Mouse (Mus musculus) kidney, adult 8-10 months (tissue): Measurements from ENCODE around the gene Casp2.

ENCODE experiments used
- DNase-seq, 2 experiments: peaks; one replicate each; pipeline ENCODE4 v3.0.0; 2022

Gene Casp2

DNA sequence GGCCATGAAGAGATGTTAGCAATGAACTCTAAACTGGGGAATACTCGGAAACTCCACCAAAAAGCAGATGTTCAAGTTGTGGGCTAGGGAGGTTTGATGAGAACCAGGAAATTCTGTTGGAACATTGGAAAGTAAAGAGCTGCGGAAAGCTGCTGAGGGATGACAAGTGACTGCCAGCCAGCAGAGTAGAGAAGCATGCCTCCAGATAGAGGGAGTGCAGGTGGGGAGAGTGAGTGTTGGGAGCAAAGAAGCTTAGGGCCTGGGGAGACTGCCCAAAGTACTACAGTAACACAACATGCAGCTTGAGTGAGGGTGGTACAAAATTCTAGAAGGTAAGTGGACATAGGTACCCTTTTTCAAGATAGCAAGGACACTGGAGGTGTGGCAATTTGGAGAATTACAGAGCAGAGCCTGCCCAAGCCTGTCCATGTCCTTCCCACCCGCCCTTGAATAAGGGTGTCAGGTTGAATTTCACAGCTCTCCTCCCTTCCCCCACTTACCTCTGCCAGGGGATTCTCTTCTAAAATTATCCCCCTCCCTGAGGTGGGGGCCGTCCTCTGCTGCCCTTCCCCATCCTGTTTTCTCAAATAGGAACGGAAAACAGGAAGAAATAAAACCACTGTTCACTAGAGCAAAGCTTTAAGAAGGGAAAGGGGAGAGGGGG, 18.2 kb downstream of the Casp2 start:
- no peak for DNase-seq

DNA sequence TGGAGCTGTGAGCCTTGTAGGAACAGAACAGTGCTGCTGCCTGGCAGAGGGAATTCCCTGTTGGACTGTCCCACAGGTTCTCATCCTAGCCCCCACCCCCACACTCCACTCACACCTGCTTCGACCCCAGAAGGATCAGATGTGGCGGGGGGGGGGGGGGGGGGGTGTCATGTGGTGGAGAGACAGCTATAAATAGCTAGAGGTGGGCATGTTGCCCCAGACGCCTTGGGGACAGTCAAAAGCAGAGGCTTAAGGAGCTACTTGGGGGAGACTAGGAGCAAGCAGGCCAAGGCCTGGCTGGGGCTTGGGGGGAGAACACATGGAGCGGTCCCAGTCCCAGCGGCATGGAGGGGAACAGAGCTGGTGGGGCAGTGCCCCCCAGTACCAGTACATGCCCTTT, 21.7 kb downstream of the Casp2 start, which contains the start of gene Clcn1:
Gene Clcn1 (plus strand): TSS at position 238 of the 400 bp plus-strand sequence.
- no peak for DNase-seq

DNA sequence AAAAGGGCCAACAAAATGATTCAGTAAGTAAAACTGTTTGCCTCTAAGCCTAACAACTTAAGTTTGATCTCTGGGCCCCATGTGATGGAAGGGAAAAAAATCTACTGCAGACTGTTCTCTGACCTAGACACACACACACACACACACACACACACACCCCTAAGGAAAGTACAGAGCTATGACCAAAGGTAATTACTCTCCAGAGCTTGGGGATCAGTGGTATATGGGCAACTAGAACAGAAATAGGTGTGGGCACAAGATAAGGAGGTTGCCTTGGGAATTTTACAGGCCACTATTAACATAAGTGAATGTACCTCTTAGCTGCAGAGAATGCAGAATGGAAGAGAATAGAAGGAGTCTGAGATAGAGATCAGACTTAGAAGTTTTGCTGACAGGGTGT, 22.8 kb downstream of the Casp2 start:
- DNase-seq = no peak

DNA sequence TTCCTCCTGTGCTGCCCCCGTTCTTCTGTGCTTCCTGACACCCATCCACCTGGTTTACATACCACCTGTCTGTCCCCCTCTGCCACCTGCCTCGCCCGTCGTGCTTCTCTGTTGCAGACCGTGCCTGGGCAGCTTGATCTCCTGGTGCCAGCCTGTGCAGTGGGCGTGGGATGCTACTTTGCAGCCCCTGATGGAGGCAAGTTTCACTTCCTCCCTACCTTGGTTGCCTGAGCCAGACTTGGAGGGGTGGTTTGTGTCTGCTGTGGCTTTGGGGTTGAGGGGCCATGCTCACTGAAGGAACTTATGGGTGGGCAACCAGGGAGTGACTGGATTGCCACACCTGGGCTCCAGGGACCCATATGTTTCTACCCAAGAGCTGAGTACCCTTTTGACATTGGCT, 28.5 kb downstream of the Casp2 start:
- DNase-seq = no peak

DNA sequence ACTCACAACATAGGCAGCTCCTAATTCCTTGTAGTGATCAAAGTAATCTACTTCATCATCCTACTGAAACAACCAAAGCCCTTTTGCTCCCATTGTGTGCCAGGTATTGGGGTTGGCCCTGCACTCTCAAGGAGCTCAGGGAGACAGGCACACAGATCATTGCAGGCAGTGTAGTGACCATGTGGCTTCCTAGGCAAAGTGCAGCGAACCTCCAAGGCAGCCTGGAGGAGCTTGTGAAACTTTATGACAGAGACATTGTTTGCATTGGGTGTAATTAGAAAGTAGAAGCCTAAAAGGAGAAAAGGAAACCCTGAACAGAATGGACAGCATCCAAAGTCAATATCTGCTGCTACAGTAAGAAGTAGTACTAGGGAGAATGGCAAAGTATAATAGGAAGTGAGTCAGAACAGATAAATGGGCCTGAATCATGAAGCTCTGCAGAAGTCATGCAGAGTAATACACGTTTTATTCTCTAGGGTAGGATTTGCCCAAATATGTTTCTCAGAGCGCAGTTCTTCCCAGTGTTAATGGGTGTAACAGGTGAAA, 30.8 kb downstream of the Casp2 start:
- DNase-seq = no peak

DNA sequence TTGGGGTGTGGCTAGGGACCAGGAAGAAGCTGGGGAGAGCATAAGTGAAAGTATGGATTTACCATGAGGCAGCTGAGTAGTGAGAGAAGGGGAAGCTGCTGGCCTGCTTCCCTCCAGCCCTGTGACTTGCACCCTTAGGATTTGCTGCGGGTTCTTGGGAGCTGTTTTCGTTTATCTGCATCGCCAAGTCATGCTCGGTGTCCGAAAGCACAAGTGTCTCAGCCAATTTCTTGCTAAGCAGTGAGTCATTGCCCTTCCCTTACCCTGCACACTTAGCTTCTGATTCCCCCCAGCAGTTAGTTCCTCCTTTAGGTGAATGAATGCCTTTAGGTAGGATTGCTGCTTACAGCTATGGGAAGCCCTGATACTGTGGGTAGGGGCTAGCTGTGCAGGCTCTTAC, 34.6 kb downstream of the Casp2 start:
- DNase-seq = no peak

DNA sequence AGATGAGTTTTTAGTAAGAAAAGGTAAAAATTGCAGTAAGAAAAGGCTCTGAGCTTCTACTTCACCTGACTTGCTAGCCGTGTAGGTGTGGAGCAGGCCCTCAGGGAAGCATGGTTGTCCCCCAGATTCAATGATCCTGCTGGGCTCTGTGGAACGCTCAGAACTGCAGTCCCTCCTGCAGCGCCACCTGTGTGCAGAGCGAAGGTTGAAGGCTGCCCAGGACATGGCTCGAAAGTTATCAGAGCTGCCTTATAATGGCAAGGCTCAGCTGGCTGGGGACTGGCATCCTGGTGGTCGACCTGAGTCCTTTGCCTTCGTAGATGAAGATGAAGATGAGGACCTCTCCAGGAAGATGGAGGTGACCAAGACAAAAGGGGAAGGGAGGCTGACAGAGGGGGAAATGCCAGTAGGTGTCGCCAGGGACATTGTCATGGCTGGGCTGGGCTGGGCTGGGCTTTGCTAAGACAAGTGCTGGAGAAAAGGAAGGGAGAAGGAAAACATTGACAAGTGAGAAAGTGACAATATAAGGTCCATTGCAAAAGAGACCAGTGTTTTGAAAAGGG, 45.1 kb downstream of the Casp2 start:
- no peak for DNase-seq

DNA sequence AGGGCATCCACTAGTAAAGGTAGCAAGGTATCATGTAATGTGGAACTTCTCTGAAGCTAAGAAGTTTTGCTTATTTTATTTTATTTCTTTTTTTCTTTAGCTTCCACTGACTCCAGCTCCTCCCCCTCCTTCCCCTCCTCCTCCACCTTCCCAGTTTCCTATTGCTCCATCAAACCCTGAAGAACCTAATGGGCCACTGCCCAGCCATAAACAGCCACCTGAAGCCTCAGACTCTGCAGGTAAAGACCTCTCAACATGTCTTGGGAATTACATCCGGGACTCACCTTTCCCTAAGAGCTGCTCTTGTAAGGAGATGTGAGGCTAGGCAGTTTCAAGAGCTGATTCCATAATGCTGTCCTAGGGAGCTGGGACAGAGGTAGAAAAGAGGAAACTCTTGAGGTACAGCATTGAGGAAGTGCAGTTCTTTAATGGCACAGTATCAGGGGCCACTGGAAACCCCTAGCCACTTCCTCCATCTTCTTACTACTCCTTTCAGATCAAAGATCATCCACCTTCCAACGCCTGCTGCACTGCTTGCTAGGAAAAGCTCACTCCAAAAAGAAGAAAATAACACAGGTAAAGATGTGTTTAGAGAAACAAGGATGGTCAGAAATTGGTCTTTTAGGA, 45.8 kb downstream of the Casp2 start:
- DNase-seq = no peak

DNA sequence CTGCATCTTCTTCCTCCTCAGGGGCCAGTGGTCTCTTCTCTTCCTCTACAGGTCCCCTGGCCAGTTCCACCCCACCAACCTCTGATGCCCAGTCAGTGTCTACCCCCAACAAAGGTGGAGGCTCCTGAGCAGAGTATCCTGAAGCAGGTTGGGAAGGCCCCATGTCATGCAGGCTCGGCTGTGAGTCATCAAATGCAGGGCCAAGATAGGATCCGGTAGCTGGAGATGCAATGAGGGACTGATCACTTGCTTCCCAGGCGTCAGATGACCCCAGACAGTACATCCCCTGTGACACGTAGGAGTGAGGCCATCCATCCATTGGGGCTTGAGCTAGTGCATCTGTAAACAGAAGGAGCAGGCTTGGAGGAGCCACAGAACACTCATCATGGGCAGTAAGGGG, 53.5 kb downstream of the Casp2 start:
- no peak for DNase-seq

DNA sequence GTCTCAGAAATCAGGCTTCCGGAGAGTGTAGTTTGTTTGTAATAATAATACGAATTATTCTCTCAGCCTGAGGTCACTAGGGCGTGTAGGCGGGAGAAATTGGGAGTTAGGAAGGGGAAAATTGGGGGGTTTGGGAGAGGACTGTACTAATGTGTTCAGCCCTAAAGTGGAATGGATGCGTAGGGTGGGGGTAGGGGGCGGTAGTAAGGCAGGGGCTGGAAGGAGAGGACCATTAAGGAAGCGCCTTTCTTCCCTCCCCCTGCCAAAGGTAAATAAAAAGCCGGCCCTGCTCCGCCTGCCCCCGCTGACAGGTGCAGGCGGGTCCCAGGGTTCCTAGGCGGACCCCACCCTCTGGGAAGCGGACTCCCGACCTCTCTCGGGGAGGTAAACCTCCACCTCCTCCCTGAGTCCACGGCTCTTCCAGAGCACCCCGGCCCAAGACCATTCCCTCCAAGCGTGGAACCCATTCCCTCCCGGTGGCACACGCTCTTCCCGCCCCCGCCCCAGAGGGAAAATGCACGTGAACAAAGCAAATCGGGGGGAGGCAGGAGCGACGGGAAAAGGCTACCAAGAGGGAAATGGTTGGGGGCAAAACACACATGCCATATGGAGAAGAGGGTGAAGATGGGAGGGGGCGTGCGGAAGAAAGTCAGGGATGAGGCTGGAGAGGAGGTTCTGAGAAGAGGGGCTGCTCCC, 58.7 kb downstream of the Casp2 start:
- DNase-seq = no peak

DNA sequence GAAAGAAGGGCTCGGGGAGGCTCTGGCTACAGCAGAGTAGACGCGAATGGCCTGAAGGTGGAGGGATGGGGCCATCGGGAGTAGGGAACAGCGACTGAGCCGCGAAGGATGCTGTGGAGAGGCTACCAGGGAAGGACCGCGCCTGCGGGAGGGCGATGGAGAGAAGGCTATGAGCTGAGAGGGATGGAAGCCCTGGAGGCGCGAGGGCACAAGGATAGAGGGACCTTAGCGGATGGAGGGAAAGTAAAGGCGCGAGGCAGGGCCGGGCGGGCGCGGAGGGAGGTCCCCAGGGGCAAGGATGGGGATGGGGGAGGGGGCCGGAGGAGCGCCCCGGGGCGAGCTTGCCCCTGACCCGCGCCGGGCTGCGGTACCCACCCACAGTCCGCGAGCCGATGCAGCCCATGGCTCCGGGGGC, 59.3 kb downstream of the Casp2 start:
- no peak for DNase-seq

DNA sequence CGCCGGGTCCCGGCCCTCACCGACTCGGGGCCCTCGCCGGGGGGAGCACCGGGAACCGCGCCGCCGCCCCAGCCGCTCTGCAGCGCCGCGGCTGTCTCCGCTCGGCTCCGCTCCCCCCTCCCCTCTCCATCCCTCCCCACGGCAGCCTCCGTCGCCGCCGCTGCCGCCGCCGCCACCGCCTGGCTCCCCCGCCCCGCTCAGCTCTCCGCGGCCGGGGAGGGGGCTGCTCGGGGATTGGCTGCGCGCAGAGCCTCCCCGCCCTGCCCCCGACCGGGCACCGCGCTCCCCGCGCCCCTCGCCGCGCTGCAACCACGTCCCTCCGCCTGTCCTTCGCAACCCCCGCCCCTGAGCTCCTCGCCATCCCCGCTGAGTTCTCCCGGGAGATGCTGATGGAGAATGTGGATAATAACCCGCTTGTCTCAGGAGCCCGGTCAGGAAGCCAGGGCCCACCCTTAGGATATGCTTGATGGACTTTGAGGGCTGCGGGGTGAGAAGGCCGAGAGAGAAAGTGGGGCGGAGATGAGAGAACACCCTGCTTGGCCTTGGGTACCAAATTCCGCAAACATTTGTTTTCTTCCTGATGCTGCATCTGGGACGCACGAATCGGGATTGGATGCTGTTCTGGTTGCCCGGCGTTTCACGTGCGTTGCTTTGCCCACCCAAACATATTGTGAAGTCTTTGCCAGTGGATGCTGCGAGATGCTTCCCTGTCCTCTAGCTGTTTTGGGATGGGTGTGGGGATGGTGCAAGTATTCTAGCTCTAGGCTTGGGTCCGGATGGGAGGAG, 59.9 kb downstream of the Casp2 start, which contains the start of gene Fam131b:
Gene Fam131b (minus strand): TSS at position 162 of the 786 bp plus-strand sequence.
- no peak for DNase-seq

DNA sequence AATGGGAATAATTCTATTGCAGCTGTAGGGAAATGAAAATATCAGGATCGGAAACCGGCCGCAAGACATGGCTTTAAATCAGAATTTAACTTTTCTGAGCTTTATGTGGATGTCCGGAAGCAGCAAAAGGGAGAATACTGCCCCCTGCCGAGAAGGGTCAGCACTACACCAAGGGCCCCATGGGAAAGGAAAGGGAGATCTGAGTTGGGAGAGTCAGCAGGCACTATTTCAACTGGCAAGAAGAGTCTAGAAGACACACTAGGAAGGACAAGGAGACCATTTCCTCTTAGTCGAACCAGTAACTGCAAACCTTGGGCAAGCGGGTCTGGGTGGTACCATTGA, 60.5 kb downstream of the Casp2 start:
- DNase-seq = peak; percentile 46 to 76

DNA sequence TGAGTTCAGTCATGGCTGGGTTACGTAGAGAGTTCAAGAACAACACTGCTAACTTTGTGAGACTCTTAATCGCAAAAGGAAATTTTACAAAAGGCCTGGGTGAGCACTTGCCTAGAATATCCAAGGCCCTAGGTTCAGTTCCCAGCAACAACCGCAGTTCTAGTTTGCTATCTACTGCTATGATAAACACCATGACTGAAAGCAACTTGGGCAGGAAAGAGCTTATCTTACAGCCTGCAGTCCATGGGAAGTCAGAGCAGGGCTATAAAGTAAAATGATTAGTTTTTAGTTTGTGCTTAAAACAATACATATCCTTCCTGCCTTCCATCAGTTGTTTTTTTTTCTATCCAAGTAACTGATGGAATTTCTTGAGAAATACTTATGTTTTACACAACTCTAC, 61.7 kb downstream of the Casp2 start:
- no peak for DNase-seq

DNA sequence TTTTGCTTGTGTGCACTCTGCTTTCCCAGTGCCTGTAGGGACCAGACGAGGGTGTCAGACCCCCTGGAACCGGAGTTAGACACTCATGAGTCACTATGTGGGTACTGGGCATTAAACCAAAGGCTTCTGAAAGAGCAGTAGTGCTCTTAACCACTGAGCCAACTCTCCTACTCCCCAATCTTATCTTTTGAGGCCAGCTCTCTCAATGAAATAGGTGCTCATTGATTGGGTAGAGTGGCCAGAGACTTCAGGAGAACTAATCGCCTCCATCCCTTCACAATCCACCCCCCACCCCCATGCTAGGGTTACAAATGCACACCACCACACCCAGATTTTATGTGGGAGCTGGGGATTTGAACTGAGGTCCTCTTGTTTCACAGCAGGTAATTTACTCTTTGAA, 64.0 kb downstream of the Casp2 start:
- DNase-seq = no peak

DNA sequence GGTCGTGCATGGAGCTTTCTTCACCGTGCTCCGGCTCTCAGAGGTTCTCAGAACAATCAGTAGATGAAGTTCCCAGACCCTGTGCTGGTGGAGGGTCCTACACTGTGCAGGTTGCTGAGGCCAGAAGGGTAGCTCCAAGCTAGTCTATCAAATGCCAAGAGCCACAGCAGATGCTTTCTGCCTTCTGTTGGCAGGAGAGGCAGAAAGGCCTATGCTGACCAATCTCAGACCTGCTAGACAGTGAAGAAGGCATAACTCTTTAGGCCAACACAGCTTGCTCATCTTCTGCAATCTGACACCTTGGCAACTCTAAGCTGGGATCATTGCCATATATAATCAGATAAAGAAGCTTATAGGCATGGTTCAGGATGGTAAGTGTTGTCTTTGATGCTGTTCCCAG, 65.4 kb downstream of the Casp2 start:
- no peak for DNase-seq

DNA sequence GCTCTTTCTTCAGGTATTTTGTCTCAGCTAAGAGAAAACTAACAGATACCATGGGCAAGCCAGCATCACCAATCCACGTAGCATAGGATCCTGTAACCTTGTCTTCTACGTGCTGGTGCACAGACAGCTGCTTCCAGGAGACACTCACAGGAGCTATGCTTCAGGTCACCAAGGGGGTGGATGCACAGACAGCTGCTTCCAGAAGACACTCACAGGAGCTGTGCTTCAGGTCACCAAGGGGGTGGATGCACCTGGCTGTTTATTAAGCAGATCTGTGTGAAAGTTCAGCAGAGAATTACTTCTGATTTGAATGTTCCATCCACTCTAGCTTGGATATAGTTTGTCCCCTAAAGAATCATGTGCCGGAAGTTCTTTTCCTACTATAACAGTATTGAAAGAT, 66.2 kb downstream of the Casp2 start:
- no peak for DNase-seq
